Mouse (Mus musculus) cerebellum, adult 11 months (tissue): Measurements from ENCODE around the gene H2afy.
"Not testable (repeated sequence)": the region's sequence is repeated elsewhere in the genome, so short reads cannot be mapped to it uniquely, and the experiment has no call there.

Experiments
- DNase-seq: peaks from one replicate; pipeline ENCODE4 v3.0.0; 2022

H2afy gene

GRCm38 (mm10) chr13:56069643-56070042 is 66.5 kb downstream of the H2afy start:
- no peak for DNase-seq

GRCm38 (mm10) chr13:56068517-56068916 is 67.6 kb downstream of the H2afy start:
- no peak for DNase-seq

DNA sequence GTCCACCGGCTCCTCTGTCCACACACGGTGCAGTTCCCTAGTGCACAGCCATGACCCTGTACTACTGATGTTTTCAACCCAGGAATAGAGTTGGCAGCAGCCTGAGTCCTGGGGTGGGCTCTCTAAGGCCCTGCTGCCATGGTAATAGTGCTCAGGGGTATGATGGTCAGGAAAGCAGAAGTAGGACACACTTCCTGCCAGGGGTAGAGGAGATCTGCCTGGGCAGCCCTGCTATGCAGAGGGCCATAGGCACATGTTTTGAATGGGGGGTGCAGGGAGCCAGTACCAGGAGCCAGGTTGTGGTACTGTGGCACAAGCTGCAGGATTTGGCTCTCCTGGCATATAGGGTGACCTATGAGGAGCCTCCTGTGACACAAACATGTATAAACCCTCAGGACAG is 69.3 kb downstream of the H2afy start:
- DNase-seq: no peak

DNA sequence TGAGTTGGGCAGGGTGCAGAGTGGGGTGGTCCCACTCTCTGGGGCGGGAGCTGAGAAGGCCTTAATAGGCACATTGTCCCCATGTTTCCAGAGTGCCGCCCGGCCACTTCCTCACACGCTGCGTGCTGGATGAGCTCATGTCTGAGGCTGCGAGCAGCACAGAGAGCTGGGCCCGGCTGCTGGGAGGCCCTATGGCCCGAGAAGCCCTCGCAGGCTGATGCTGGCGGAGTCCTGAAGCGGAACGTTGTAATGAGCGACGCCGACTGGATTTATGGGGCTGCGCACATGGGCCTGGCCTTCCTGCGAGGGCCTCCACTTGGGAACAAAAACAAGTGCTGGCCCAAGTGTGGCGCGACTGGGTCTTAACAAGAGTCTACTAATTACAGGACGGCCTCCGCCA is 70.0 kb downstream of the H2afy start:
- no peak for DNase-seq

GRCm38 (mm10) chr13:56057761-56058160 is 78.4 kb downstream of the H2afy start:
- no peak for DNase-seq

GRCm38 (mm10) chr13:56055720-56056119 is 80.4 kb downstream of the H2afy start:
- DNase-seq: no peak

- no peak for DNase-seq
Observed at GRCm38 (mm10) chr13:56054089-56054488, 82.1 kb downstream of the H2afy start.

- no peak for DNase-seq
Observed at GRCm38 (mm10) chr13:56052781-56053180, 83.4 kb downstream of the H2afy start.

DNA sequence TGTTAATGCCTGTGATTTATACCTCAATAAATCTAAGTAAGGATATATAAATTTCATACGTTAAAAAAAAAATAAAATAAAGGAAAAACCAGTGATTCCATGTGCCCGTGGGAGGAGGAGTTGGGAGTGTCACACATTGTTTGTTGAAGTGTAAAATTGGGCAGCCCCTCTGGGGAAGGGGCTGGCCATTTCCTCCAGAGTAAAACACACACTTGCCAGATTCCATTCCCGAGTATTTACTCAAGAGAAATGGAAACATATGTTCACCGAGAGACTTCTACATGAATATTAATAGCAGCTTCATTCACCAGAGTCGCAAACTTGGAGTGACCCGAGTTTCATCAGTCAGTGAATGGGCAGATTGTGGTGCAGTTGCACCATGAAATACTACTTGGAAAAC is 85.9 kb downstream of the H2afy start:
- DNase-seq: no peak

DNA sequence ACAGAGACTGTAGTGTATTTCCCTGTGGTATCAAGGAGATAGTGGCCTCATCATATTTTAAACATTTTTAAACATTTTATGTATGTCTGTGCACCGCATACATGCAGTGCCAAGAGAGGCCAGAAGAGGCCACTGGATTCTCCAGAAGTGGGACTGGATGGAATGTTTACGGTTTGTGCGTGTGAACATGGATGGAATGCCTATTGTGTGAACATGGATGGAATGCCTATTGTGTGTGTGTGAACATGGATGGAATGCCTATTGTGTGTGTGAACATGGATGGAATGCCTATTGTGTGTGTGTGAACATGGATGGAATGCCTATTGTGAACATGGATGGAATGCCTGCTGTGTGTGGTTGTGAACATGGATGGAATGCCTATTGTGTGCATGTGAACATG is 93.9 kb downstream of the H2afy start:
- DNase-seq: no peak

- no peak for DNase-seq
Observed at GRCm38 (mm10) chr13:56040621-56041020, 95.5 kb downstream of the H2afy start.

GRCm38 (mm10) chr13:56039610-56040371 is 96.4 kb downstream of the H2afy start:
- DNase-seq: no peak

DNA sequence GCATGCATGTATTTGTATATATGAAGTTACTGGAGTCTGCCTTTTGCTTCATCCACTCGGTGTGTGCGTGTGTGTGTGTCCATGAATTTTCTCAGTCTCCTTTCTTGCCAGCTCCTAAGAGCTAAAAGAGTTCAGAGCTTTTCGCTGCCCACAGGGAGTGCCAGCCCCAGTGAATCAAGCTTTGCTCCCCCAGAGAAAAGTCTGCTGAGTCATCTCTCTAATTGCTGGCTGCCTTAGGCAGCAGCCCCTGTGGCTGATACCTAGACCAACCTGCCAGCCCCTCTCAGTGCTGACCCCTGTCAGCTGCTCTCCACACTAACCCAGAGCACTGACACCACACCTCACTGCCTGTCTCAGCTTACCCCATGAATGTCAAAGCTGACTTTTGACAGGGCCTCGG is 107.2 kb downstream of the H2afy start:
- DNase-seq: no peak

- DNase-seq: not testable (repeated sequence)
Observed at GRCm38 (mm10) chr13:56027996-56028395, 108.2 kb downstream of the H2afy start.

DNA sequence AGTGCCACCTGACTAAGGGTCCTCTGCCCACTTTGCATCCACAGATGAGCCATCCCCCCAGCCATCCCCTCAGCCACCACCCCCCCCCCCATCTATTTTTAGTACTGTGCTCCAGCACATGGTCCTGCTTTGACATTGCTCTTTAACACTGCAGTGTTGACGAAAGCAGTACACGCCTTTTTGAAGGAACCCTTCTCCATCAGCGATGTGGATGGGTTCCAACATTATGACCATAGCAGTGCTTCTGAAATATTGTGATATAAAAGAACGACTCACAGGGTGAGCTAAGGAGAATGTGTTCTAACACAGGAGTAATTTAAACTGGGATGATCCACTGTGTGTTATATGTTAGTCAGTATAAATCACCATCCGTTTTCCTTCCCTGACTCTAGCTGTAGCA is 109.5 kb downstream of the H2afy start:
- no peak for DNase-seq

GRCm38 (mm10) chr13:56026026-56026425 is 110.1 kb downstream of the H2afy start:
- no peak for DNase-seq

GRCm38 (mm10) chr13:56025027-56025410 is 111.1 kb downstream of the H2afy start:
- no peak for DNase-seq

- DNase-seq: no peak
Observed at GRCm38 (mm10) chr13:56024410-56025026, 111.6 kb downstream of the H2afy start.
